Comparison of ENCODE assay signal across 12 mouse cellular contexts in genomic region chr16:20371731-20372130, GRCm38 (mm10). TPM values are rescaled to one million over a fixed set of nuclear protein-coding genes. Genes with fewer than 3 reads are reported as not detected.
DNase-seq lines count a peak whose midpoint lies in the region; ATAC-seq and TF ChIP-seq lines count a peak whose summit lies in the region.
"Had no signal": no experiment of that assay in that cellular context is flagged by ENCODE, and none has a peak within 500 bp of the region (broad histone marks: within the 10 kb centered on the region; RNA-seq: fewer than 3 reads in every experiment).

No protein-coding gene starts in this region.

- no peak for TF ChIP-seq CTCF in spleen, adult 2 months (IDR thresholded peaks at IDR 0.05; ENCODE audit: extremely low read depth, insufficient read depth, insufficient read length, insufficient replicate concordance)

- H3K4me1 ChIP-seq in spleen, adult 2 months (ENCODE audit: control insufficient read depth, insufficient read depth, insufficient read length) = no peaks in the 10 kb centered on the region
- H3K4me1 ChIP-seq in forebrain, embryonic 11.5 days (replicated peaks; ENCODE audit: control insufficient read depth, insufficient read depth, low read length) = no peaks in the 10 kb centered on the region

- no peaks in the 10 kb centered on the region for H3K9me3 ChIP-seq in forebrain, embryonic 11.5 days (ENCODE audit: control insufficient read depth, low read length)

- WGBS in spleen, adult 2 months = 81% methylated on average over 4 of the region's 4 CpGs
- 57% methylated on average over 4 of the region's 4 CpGs for WGBS in large intestine, adult 2 months
- 86% methylated on average over 4 of the region's 4 CpGs for WGBS in forebrain, embryonic 11.5 days

- no peak for ATAC-seq in forebrain, embryonic 11.5 days (replicated peaks; ENCODE audit: low FRiP score)
- ATAC-seq: forebrain, embryonic 16.5 days had no signal

- TF ChIP-seq POLR2A in spleen, adult 2 months (IDR thresholded peaks at IDR 0.05; ENCODE audit: low read depth, low read length) = no peak

- H3K27me3 ChIP-seq in spleen, adult 2 months (ENCODE audit: control insufficient read depth, insufficient read depth, low read length) = no peaks in the 10 kb centered on the region
- H3K27me3 ChIP-seq in forebrain, embryonic 11.5 days (ENCODE audit: control insufficient read depth, insufficient read depth, low read length) = no peaks in the 10 kb centered on the region

- H3K36me3 ChIP-seq in spleen, adult 2 months (ENCODE audit: control insufficient read depth, insufficient read depth, low read length) = peaks cover 7% of the 10 kb centered on the region
- H3K36me3 ChIP-seq in forebrain, embryonic 11.5 days (ENCODE audit: control insufficient read depth, insufficient read depth, low read length) = no peaks in the 10 kb centered on the region; the same call in 1 of the 2 replicates

- H3K4me3 ChIP-seq in spleen, adult 2 months (ENCODE audit: extremely low read depth, insufficient read depth, insufficient read length) = no peak overlapping the region
- H3K4me3 ChIP-seq in forebrain, embryonic 11.5 days (ENCODE audit: low read depth, low read length) = no peak overlapping the region

- H3K27ac ChIP-seq in spleen, adult 2 months (ENCODE audit: insufficient read depth, low read length) = 0 out of 2 replicates have a peak overlapping the region, but pooled peaks have one; percentile 13
- no peak overlapping the region for H3K27ac ChIP-seq in forebrain, embryonic 11.5 days (ENCODE audit: low read depth, low read length)

- no peak overlapping the region for H3K4me2 ChIP-seq in forebrain, embryonic 11.5 days (ENCODE audit: low read depth, low read length, severe bottlenecking)
- H3K4me2 ChIP-seq: lung, embryonic 14.5 days had no signal

- DNase-seq in adrenal gland, adult (ENCODE audit: inconsistent age in 2 of 2, low spot score in 1 of 2) = peak; percentile 63 to 75
- DNase-seq in adrenal gland, postnatal 4 days (ENCODE audit: low spot score in 2 of 2) = no peak
- no peak for DNase-seq in spleen, adult 2 months (ENCODE audit: low read depth in 1 of 2, low spot score in 2 of 2)
- no peak for DNase-seq in spleen, adult 12 weeks (ENCODE audit: low spot score)
- peak; percentile 43 for DNase-seq in large intestine, adult 2 months (ENCODE audit: low read depth, low spot score)
- peak; percentile 86 for DNase-seq in yolk sac, embryonic 10.5 days (ENCODE audit: low spot score)
- DNase-seq in forebrain, embryonic 11.5 days (ENCODE audit: low spot score) = no peak
- DNase-seq in right cerebral cortex, postnatal 14 days = no peak
- DNase-seq: lung, embryonic 14.5 days had no signal

- H3K9ac ChIP-seq in forebrain, embryonic 11.5 days (ENCODE audit: low read length) = no peak overlapping the region
- H3K9ac ChIP-seq: lung, embryonic 14.5 days had no signal

RNA-seq across cellular contexts. Expression of gene Cyp2ab1, which starts 46.5 kb away (rescaled TPM):
- total RNA-seq in adrenal gland, postnatal 4 days (2021) = under 1 TPM in 1 of 2 experiments, not detected in 1; 0.17 TPM
- polyA plus RNA-seq in spleen, adult 2 months (2012; rRNA removed) = 1.8 and 2.1 TPM in 2 replicates
- 0.12 and 0.38 TPM in 2 replicates for polyA plus RNA-seq in large intestine, adult 2 months (2012; rRNA removed)
- not detected in 2 replicates for polyA plus RNA-seq in forebrain, embryonic 11.5 days (2014; fragmentation: Nextera tagmentation; extraction: Ambion mirVana)
- total RNA-seq: layer of hippocampus, postnatal 14 days had no signal
- polyA plus RNA-seq: cortical plate, adult 2 months; forebrain, embryonic 16.5 days; lung, embryonic 14.5 days had no signal

RNA-seq across cellular contexts. Expression of gene Abcc5, which starts 54.5 kb away (rescaled TPM):
- total RNA-seq in adrenal gland, postnatal 4 days (2021) = 10 to 100 TPM; 73.7 to 75.5 TPM
- polyA plus RNA-seq in spleen, adult 2 months (2012; rRNA removed) = 48.8 and 55.4 TPM in 2 replicates
- 15.0 and 22.3 TPM in 2 replicates for polyA plus RNA-seq in large intestine, adult 2 months (2012; rRNA removed)
- 68.8 and 68.9 TPM in 2 replicates for polyA plus RNA-seq in forebrain, embryonic 11.5 days (2014; fragmentation: Nextera tagmentation; extraction: Ambion mirVana)

Comparison
In these comparisons a context has a peak if more than half of its experiments do, and no peak if none do; other contexts are left out.
1. DNase-seq: peak in adrenal gland, adult (2 of 2), large intestine, adult 2 months (single experiment) and yolk sac, embryonic 10.5 days (single experiment); none in adrenal gland, postnatal 4 days (0 of 2), spleen, adult 2 months (0 of 2), spleen, adult 12 weeks (single experiment), forebrain, embryonic 11.5 days (single experiment) and right cerebral cortex, postnatal 14 days (single experiment).